Mouse (Mus musculus) adrenal gland, postnatal 14 days (tissue): ENCODE data around the gene Acer3. TPM values are rescaled to one million over a fixed set of nuclear protein-coding genes. Genes with fewer than 3 reads are reported as not detected.
A peak's percentile ranks its signal among the peaks of the same experiment; 100 is the strongest.

Source experiments
- DNase-seq: peaks from one replicate; pipeline ENCODE4 v3.0.0; 2021; ENCODE audit warnings: mixed read lengths
- total RNA-seq: library from RNA; stranded (reverse); gene quantifications from 2 replicates; pipeline ENCODE4 v1.2.3, GENCODE M21; 2021

Gene Acer3
- total RNA-seq, 1 experiment from 2014 or later = 16.6 TPM

DNA sequence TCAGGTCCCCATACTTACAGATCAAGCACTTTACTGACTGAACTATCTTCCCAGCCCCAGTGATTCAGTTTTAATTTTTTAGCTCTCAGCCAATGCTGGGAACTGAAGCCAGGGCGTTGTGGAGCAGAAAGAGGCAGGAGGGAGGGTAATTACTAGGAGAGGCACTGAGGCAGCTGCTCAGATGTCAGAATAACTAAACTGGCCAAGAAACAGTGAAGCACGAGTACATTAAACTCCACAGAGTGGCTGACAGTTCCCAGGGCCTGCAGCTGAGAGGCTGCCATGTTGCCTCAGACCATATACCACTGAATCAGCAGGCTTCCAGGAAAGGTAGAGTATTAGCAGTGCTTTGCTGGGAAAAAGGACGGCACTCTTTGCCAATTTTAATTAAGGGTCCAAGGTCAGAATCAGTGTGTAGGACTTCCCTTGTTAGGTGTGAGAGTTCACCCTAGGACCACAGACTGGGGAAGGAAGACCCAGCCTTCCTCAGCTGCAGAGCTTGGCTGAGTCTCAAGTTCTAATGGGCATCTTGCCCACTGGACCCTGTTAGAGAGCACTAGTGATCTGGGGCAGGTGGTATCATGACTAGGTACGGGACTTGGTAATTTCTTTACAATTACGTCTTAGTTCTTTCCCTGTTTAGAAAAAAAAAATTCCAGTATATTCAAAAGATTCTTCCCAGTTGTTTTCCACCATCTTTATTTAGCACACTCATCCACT, 11.8 kb upstream of the Acer3 start:
- no peak for DNase-seq

DNA sequence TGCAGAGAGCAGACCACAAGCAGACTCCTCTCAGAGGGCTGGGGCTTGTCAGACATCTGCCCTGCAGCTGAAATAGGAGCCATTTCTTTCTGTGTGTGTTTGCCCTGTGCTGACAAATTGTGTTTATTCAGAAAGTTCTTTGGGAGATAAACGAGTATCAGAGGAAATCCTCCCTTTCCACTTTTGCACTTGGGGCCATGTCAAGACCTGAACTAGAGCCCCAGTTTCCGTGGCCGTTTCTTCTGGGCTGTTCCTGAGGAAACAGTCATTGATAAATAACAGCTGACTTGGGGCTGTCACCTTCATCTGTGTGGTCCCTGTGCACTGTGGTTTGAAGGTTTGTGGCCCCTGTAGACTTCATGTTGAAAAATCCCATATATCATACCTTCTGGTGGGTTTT, 10.9 kb upstream of the Acer3 start:
- DNase-seq = no peak

DNA sequence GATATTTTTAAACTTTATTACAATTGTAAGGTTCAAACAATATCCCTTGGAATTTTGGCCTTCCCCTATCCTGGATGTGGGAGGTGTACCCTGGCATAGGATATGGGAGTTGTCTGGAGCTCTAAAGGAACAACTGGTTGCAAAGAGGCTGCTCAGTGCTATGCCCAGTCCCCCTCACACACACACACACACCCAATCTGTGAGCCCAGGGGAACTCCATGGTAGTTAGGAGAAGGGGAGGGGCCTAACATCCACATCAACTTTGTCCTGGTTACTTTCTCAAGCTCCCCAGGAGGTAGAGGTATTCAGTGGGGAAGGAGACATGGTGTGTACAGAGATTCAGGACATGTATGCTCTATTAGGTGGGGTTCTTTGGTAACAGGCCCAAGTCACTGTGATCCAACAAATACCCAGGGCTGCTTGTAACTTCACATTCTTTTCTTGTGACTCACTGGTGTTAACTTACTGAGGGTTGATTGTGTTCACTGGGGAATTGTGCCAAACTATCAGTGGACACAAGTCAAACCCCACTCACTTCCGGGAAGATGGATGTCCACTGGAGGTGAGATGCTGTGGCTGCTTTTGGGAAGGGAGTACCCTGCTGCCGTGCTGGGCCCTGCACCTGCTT, 9.5 kb upstream of the Acer3 start:
- no peak for DNase-seq

DNA sequence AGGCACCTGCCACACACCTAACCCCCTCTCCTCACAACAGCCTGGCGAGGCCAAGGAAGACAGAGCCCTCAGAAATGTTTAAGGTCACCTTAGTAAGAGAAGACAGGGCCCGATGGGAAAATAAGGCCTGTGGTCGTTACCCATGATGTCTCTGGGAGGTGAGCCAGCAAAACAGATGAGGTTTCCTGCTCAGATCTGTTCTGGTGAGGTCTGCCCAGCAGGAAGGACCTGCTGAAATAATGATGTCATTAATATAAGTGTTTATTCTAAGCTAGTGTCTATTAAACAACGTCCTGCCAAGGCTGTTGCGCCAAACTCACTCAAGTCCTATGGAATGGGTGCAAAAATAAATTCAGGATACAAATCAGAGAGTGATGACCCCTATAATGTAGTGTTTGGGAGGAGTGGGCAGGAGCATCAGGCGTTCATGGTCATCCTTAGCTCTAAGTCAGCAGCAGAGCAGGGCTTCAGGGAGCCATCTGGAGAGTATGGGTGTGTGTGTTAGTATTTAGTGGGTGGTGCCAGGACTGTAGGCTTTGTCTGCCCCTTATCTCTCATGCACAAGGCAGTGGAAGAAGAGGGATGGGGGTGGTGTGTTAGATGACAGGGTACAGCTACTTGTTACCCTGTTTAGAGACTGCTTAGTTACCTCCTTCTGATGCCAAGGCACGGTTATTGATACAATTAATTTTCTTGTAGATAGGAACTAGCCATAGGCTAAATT, 8.8 kb upstream of the Acer3 start:
- DNase-seq = no peak

DNA sequence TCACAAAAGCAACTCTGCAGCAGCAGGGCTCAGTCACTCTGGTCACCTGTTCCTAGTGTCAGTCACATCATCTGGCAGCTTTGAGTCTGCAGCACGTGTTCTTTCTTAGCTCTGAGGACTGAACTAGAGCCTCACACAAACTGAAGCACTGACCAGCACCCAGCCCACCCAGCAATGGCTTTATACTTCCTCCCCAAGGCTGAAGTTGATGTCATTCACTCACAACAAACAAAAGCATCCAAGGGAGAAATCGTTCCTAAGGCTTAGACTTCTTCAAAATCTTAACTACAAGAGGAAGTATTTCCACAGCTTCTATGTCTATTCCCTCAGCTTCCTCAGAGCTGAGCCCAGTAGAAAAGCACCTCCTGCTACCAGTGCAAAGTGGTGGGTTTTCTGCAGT, 7.3 kb upstream of the Acer3 start:
- no peak for DNase-seq

DNA sequence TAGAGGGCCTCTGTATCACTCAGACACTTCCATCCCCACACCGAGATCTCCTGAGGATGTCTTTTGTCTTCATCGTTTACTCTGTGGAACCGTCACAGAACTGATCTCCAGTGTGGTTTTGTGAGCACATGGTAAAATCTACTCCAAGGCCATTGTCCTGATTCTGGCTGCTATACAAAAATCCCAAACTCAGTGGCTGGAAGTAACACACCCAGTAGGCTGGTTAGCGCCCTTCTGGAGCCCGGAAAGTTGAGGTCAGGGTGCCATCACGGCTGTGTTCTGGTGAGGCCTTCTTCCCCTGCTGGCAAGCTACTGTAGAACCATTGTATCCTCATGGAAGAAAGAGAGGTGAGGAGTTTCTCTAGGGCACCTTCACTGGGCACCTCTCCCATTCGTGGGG, 5.0 kb upstream of the Acer3 start:
- no peak for DNase-seq

DNA sequence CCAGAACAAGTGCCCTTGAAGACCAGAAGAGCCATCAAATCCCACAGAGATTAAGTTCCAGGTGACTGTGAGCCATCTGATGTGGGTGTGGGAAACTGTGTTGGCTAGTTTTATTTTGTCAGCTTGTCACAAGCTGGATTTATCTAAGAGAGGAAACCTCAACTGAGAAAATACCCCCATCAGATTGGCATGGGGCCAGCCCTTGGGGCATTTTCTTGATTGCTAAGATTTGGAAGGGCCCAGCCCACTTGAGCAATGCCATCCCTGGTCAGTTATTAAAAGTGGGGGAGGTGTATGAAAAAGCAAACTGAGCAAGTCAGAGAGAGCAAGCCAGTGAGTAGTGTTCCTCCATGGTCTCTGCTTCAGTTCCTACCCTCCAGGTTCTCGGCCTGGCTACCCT, 3.2 kb upstream of the Acer3 start:
- DNase-seq = no peak

DNA sequence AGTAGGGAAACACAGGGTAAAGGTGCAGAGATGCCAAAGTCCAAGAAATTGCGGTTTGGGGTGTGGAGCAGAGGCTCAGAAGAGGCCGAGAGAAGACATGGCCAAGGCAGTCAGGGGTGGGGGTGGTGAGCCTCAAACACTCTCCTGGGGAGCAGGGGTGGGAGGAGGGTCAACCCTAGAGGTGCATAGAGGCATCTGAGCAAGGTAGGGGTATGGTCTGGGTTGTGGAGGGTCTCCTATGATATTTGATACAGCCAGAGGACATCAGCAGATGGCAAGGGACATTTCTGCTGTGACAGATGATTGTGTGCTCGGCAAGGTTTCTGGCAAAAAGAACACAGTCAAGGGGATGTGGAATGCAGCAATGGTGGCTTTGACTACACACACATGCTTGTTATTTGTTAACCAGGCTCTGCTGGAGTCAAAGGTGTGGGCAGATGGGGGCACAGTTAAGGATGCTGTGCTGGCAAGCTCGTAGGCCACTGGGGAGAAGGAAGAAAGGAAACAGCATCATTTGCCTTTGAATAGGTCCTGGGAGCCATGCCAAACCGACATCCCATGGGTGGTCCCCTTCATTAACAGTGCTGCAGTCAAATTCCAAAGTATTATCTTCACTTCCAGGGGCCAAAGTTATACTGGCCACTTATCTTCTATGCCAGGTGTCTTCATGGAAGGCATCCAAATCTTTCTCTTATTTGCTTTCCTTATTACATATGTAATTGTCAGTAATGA, 2.4 kb upstream of the Acer3 start:
- peak; percentile 18 for DNase-seq

DNA sequence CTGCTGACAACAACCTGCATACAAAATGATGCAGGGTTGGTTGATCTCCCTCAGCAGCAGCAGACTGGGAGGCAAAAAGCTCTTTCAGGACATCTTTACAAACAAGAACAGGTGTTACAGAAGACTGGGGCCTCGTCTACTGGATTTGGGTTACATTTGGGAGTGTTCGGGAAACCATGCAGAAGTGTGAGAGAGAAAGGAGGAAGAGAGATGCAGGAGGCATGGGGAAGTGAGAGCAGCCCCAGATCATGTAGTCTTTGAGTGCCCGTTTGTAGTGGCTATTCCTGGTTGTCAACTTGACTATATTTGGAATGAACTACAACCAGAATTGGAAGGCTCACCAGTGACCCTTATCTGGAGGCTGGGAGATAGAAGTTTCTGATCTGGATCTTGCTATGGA, 1.4 kb upstream of the Acer3 start:
- DNase-seq = no peak

DNA sequence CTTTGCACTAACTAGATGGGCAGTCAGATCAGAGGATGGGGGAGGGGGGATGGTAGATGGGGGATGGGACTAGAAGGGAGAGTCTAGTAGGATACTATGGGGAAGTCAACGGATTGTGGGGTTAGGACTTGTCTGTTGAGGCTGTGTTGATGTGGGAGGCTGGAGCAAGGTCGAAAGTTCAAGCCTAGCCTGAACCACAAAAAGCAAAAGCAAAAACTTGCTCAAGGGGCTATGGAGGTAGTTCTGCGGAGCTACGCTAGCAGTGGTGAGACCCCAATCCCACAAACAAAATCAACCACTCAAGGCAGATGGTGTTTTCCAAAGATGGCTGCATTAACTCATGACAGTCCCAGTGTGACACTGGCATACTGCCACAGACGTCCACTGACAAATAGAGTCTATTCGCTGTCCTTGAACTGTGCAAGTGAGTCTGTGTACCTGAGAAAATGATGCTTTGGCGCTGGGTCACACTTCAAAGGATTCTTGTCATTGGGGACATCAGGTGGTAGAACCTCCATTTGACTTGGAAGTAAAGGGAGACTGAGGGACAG, 927 bp downstream of the Acer3 start:
- no peak for DNase-seq

DNA sequence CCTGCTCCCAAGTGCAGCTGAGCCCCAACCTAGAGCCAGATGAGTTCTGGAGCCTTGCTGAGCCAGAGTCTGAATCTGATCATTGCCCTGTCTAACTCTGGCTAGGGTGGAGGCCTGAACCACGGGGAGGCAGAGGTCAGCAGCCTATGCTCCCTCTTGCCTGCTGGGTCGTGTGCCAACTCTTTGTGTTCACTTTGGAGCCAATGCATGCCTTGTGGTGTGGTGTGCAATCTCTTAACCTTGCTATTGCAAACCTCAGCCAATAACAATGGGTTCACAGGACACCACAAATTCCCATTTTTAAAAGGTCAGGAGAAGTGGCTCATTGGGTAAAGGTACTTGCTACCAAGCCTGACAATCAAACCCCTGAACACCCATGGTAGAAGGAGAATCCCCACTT, 4.4 kb downstream of the Acer3 start:
- peak; percentile 51 for DNase-seq

DNA sequence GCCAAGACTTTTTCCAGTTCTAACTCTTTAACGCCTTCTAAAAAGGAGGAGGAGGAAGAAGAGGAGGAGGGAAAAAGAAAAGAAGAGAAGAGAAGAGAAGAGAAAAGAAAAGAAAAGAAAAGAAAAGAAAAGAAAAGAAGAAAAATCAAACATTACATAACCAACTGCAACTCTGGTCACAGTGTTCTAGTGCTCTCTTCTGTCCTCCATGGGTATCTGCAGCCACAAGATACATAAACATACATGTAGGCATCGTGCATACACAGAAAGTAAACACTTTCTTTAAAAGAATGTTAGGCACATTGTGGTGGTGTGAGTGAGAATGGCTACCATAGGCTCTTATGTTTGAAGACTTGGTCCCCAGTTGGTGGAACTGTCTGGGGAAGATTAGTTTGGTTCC, 5.9 kb downstream of the Acer3 start:
- DNase-seq = no peak

DNA sequence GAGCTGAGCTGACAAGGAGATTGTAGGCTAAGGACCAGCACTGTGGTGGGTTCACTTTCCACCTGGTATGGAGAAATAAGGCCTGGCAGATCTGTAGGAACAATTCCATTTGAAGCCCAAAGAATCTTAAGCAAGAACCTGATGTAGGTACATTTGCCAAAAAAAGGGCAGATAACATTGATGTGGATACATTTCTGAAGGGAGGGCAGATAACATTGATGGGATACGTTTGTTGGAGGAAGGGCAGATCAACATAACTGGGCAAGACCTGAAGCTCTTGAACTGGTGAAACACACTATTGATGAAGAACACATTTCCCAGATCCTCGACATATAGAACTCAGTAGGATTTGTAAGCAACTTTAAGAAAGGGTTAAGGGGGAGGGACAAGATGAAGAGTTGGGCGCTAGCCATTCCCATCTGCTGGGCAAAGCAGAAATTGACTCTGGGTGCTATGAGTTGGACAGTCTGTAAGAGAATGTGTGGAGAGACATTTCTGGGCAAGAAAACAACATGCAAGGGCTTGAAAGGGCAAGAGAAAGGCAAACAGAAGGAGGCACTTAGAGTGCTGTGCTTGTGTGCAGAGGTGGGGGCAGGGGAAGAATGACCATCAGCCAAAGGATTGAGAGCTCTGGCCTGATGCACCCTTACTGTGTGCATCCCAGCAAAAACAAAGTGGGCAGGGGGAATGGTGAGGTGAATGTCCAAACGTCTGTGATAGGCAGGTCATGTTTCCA, 8.7 kb downstream of the Acer3 start:
- no peak for DNase-seq

DNA sequence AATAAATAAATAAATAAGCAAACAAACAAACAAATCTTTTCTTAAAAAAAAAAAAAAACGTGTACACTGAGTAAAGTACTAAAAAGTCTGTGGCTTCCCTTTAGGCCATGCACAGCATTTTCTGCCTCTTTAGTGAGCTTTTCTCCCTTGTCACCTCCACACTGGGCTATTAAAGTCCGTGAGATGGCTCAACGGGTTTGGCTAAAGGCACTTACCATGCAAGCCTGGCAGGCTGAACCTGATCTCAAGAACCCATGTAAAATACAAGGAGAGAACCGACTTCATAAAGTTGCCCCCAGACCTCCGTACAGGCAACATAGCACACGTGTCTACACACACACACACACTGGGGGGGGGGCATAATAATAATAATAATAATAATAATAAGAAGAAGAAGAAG, 10.7 kb downstream of the Acer3 start:
- DNase-seq = no peak

DNA sequence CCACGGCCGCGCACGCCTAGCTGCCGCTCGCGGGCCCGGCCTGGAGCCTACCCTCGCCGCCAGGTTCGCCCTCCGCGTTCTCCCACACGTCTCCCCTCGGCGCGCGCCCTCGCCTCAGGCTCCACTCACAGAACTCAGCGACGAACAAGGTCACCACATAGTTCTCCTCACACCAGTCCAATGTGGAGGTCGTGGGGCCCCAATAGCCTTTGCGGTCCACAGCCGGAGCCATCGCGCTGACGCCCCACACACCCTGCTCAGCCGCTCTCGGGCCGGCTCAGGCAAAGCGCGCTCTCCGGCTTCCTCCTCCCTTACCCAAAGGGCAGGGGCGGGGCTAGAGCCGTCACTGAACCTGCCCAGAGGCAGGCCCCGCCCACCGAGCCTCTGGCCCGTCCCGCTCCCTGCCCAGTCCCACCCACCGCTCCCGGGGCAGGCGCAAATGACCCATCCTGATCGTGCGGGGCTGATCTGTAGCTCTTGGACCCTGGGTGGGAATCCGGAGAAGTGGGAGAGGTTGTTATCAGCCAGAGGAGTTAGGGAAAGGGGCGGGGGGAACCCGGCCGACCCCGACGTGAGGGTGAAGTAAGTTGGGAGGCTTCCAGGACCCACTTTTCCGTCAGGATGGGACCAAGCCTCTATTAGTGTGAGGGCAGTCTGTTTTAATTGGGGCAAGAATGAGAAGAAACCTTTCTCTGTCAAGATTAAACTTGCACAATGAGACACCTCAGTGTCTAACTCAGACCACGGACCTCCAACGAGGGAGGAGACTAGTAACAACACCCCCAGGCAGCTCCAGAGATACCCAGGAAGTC, 11.6 kb downstream of the Acer3 start:
- DNase-seq = peak; percentile 98

DNA sequence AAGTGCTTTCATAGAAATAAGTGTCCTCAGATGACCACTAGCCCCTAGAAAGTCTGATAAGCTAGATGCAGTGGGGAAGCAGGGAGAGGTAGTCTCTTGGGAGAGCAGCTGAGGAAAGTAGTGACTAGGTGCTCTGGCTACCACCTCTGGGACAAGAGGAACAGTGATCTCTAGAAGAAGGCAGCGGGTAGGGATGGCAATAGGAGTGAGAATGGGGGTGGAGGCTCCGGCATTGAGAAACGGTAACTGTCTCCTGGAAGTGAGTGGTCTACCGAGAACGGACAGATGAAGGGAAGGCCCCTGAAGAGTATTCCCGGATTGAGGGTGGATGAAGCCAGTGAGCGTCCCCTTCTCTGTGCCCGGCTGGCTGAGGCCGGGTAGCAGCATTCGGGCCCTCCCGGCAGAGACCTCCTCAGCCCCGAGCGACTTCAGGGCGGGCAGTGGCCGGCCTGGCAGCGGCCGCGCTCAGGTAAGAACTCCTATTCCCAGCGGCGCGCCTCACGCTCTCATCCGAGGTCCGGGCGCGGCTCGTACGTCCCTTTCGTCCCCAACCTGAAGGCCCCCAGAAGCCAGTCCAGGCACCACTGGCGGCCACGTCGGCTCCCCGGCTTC, 12.3 kb downstream of the Acer3 start:
- DNase-seq = no peak

DNA sequence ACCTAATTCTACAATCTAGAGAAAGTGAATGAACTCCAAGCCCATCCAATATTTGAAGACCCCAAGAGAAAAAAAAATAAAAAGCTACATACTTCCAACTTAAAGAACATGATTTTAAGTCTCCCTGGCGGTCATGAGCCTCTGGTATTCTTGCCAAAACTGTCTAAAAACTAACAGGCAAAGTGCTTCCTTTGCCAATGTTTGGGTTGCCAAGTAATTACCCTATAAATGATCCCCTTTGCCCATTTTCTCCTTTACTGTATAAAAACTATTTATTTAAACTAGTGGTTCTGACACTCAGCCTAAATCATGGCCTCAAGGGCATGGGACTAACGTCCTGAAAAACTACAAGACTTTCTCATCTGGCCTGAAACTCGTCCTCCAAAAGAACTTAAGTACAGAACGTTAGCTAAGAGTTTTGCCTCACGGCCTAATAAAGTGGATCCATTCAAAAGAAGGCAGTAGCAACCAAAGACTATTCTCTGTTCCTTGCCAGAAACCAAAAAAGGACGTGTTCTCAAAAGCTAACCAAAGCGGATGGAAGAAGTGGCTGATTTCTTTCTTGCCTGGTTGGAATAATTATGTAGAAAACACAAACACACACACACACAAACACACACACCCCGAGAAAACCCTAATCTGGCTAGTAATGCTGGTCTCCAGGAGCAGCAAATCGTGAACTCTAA, 12.9 kb downstream of the Acer3 start:
- no peak for DNase-seq

DNA sequence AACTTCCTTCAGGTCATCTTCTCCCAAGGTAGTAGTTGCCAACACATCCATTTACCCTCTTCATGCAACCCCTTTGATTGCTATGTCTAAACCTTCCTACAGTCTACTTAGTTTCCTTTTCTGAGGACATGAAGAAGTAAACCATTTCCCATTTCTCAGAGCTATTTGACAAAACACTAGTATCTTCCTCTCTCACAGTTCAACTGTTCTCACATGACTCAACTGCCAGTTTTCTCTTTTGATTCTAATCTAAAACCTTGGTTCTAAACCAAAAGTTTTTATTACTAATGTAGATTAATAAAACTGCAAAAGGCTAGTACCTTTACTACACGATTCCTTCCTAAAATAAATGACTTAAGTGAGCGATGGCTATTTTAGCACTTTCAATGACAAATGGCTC, 13.6 kb downstream of the Acer3 start:
- DNase-seq = no peak

DNA sequence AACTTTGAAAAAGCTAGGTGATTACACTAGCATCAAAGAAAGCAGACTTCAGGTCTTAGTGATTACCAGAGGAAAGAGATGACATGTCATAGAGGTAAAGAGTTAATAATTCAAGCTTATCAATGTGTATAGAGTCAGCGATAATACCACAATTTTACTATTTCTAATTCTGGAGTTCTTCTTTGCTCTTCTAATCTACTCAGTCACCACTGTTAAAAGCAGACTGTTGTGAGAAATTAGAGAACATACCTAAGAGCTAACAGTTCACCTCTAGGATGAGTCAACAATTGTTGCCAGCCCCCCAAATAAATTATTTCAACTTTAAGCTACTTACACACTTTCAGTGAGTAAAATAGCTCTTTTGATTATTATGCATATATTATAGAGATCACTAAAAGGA, 28.1 kb downstream of the Acer3 start:
- DNase-seq = no peak

DNA sequence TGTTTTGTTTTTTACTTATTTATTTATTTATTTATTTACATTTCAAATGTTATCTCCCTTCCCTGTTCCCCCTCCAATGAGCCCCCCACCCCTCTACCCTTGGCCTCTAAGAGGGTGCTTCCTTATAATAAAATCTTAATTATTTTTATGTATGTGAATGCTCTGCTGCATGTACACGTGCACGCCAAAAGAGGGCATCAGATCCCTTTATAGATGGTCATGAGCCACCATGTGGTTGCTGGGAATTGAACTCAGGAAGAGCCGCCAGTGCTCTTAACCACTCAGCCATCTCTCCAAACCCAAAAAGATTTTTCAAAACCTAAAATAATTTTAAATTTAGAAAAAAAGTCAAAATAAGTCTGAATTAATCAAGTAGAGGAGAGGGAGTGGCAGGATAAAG, 31.4 kb downstream of the Acer3 start:
- DNase-seq = peak; percentile 40
